Mouse (Mus musculus): Measurements from ENCODE around the gene Tnfrsf17. TPM values are rescaled to one million over a fixed set of nuclear protein-coding genes. Genes with fewer than 3 reads are reported as not detected.
A peak's percentile ranks its signal among the peaks of the same experiment; 100 is the strongest.

The Tnfrsf17 gene
- polyA plus RNA-seq, 1 experiment from 2014 or later = not detected

- Histone ChIP-seq H3K4me2 (replicated peaks) (no peak overlapping the region), H3K9me3 (ENCODE audit: control insufficient read depth, low read length) (no peaks in the 10 kb centered on the region), H3K4me1 (replicated peaks; ENCODE audit: control insufficient read depth, insufficient read depth, low read length) (peaks cover 20% of the 10 kb centered on the region), H3K27ac (no peak overlapping the region), H3K27me3 (ENCODE audit: control insufficient read depth, insufficient read depth, low read length) (no peaks in the 10 kb centered on the region), H3K36me3 (replicated peaks; ENCODE audit: control insufficient read depth, insufficient read depth) (no peaks in the 10 kb centered on the region), H3K9ac (no peak overlapping the region), H3K4me3 (replicated peaks; ENCODE audit: low read length) (no peak overlapping the region)
- ATAC-seq (ENCODE audit: low FRiP score) (no peak), DNase-seq (ENCODE audit: low spot score) (no peak)
- 66% methylated on average over 1 of the region's 1 CpGs for WGBS
Measured at GRCm38 (mm10) chr16:11366851-11367250, 53.2 kb downstream of the Tnfrsf17 start.

- WGBS = 93% methylated on average over 3 of the region's 3 CpGs
- H3K9me3 ChIP-seq (ENCODE audit: control insufficient read depth, low read length) = no peaks in the 10 kb centered on the region
- no peak overlapping the region for H3K9ac ChIP-seq
- no peak overlapping the region for H3K27ac ChIP-seq
- DNase-seq (ENCODE audit: low spot score) (no peak), ATAC-seq (ENCODE audit: low FRiP score) (no peak)
- H3K27me3 ChIP-seq (ENCODE audit: control insufficient read depth, insufficient read depth, low read length) = no peaks in the 10 kb centered on the region
- no peak overlapping the region for H3K4me3 ChIP-seq (replicated peaks; ENCODE audit: low read length)
- H3K4me1 ChIP-seq (replicated peaks; ENCODE audit: control insufficient read depth, insufficient read depth, low read length) = peaks cover 20% of the 10 kb centered on the region
- no peak overlapping the region for H3K4me2 ChIP-seq (replicated peaks)
- H3K36me3 ChIP-seq (replicated peaks; ENCODE audit: control insufficient read depth, insufficient read depth) = 0 out of 2 replicates have a peak, but pooled peaks cover 4% of the 10 kb centered on the region
Measured at GRCm38 (mm10) chr16:11368412-11368811, 54.8 kb downstream of the Tnfrsf17 start.

GRCm38 (mm10) chr16:11369162-11369561 is 55.5 kb downstream of the Tnfrsf17 start:
- Histone ChIP-seq H3K9ac (no peak overlapping the region), H3K4me1 (replicated peaks; ENCODE audit: control insufficient read depth, insufficient read depth, low read length) (peaks cover 20% of the 10 kb centered on the region), H3K9me3 (ENCODE audit: control insufficient read depth, low read length) (no peaks in the 10 kb centered on the region), H3K36me3 (replicated peaks; ENCODE audit: control insufficient read depth, insufficient read depth) (0 out of 2 replicates have a peak, but pooled peaks cover 4% of the 10 kb centered on the region), H3K4me2 (replicated peaks) (no peak overlapping the region), H3K27me3 (ENCODE audit: control insufficient read depth, insufficient read depth, low read length) (no peaks in the 10 kb centered on the region), H3K4me3 (replicated peaks; ENCODE audit: low read length) (no peak overlapping the region), H3K27ac (peak overlapping the region; percentile 62)
- DNase-seq (ENCODE audit: low spot score) = no peak
- no peak for ATAC-seq (ENCODE audit: low FRiP score)
- 56% methylated on average over 4 of the region's 4 CpGs for WGBS

GRCm38 (mm10) chr16:11369642-11370041 is 56.0 kb downstream of the Tnfrsf17 start:
- ATAC-seq (ENCODE audit: low FRiP score) (peak; percentile 73), DNase-seq (ENCODE audit: low spot score) (peak; percentile 65)
- Histone ChIP-seq H3K36me3 (replicated peaks; ENCODE audit: control insufficient read depth, insufficient read depth) (0 out of 2 replicates have a peak, but pooled peaks cover 4% of the 10 kb centered on the region), H3K9ac (no peak overlapping the region), H3K4me1 (replicated peaks; ENCODE audit: control insufficient read depth, insufficient read depth, low read length) (peaks cover 20% of the 10 kb centered on the region), H3K9me3 (ENCODE audit: control insufficient read depth, low read length) (no peaks in the 10 kb centered on the region), H3K27ac (peak overlapping the region; percentile 62), H3K27me3 (ENCODE audit: control insufficient read depth, insufficient read depth, low read length) (no peaks in the 10 kb centered on the region), H3K4me3 (replicated peaks; ENCODE audit: low read length) (no peak overlapping the region), H3K4me2 (replicated peaks) (no peak overlapping the region)
- 0% methylated on average over 1 of the region's 1 CpGs for WGBS

Other genes starting within 250 kb of the Tnfrsf17 start
- gene Litaf, start 247.7 kb upstream of the Tnfrsf17 start, polyA plus RNA-seq (2014; fragmentation: Nextera tagmentation; extraction: Ambion mirVana) = 23.9 and 27.2 TPM in 2 replicates
- 29.9 and 32.6 TPM in 2 replicates for gene Txndc11, start 179.2 kb upstream of the Tnfrsf17 start, polyA plus RNA-seq (2014; fragmentation: Nextera tagmentation; extraction: Ambion mirVana)
- 72.2 and 74.0 TPM in 2 replicates for gene Zc3h7a, start 137.4 kb upstream of the Tnfrsf17 start, polyA plus RNA-seq (2014; fragmentation: Nextera tagmentation; extraction: Ambion mirVana)
- gene Rsl1d1, start 110.5 kb upstream of the Tnfrsf17 start, polyA plus RNA-seq (2014; fragmentation: Nextera tagmentation; extraction: Ambion mirVana) = 138 and 140 TPM in 2 replicates
- gene Gspt1, start 59.5 kb upstream of the Tnfrsf17 start, polyA plus RNA-seq (2014; fragmentation: Nextera tagmentation; extraction: Ambion mirVana) = 58.2 and 58.5 TPM in 2 replicates
- gene Snx29, start 9.1 kb downstream of the Tnfrsf17 start, polyA plus RNA-seq (2014; fragmentation: Nextera tagmentation; extraction: Ambion mirVana) = 11.9 and 14.3 TPM in 2 replicates

Measured in hindbrain, embryonic 14.5 days (tissue).